16 mouse cellular contexts compared by ENCODE assay signal in genomic region chr17:24375094-24375712, GRCm38 (mm10). TPM values are rescaled to one million over a fixed set of nuclear protein-coding genes. Genes with fewer than 3 reads are reported as not detected.
DNase-seq lines count a peak whose midpoint lies in the region; ATAC-seq and TF ChIP-seq lines count a peak whose summit lies in the region.
"Had no signal": no experiment of that assay in that cellular context is flagged by ENCODE, and none has a peak within 500 bp of the region (broad histone marks: within the 10 kb centered on the region; RNA-seq: fewer than 3 reads in every experiment).

No protein-coding gene starts in this region.

- H3K9ac ChIP-seq in heart, embryonic 13.5 days: no peak overlapping the region
- no peak overlapping the region for H3K9ac ChIP-seq in lung, postnatal 0 days (replicated peaks; ENCODE audit: low read depth)
- H3K9ac ChIP-seq in stomach, postnatal 0 days (ENCODE audit: low read length): no peak overlapping the region
- H3K9ac ChIP-seq: embryonic facial prominence, embryonic 13.5 days; limb, embryonic 13.5 days; neural tube, embryonic 12.5 days had no signal

- H3K36me3 ChIP-seq in heart, embryonic 13.5 days: peaks cover 51% of the 10 kb centered on the region
- H3K36me3 ChIP-seq in lung, postnatal 0 days (ENCODE audit: insufficient read depth, low read length): peaks cover 8% of the 10 kb centered on the region; the same call in 1 of the 2 replicates
- H3K36me3 ChIP-seq in stomach, postnatal 0 days (ENCODE audit: control insufficient read depth, insufficient read depth, low read length): peaks cover 5% of the 10 kb centered on the region
- H3K36me3 ChIP-seq: embryonic facial prominence, embryonic 13.5 days; limb, embryonic 13.5 days had no signal

- H3K4me2 ChIP-seq in heart, embryonic 13.5 days: no peak overlapping the region
- no peak overlapping the region for H3K4me2 ChIP-seq in lung, postnatal 0 days (replicated peaks; ENCODE audit: low read depth, low read length)
- H3K4me2 ChIP-seq in stomach, postnatal 0 days (replicated peaks; ENCODE audit: low read depth): no peak overlapping the region
- H3K4me2 ChIP-seq: embryonic facial prominence, embryonic 13.5 days; limb, embryonic 13.5 days; neural tube, embryonic 12.5 days had no signal

- WGBS in heart, embryonic 13.5 days: 58% methylated on average over 5 of the region's 5 CpGs
- WGBS in lung, postnatal 0 days: 56% methylated on average over 4 of the region's 5 CpGs
- 86% methylated on average over 4 of the region's 5 CpGs for WGBS in stomach, postnatal 0 days

- 0 out of 2 replicates have a peak, but pooled peaks have one; percentile 11 for TF ChIP-seq EP300 in lung, postnatal 0 days (IDR thresholded peaks at IDR 0.05)
- TF ChIP-seq EP300 in stomach, postnatal 0 days (optimal IDR thresholded peaks at IDR 0.05): no peak

- no peak for TF ChIP-seq CTCF in lung, postnatal 0 days (IDR thresholded peaks at IDR 0.05)
- no peak for TF ChIP-seq CTCF in stomach, postnatal 0 days (IDR thresholded peaks at IDR 0.05; ENCODE audit: low read depth)

- no peaks in the 10 kb centered on the region for H3K27me3 ChIP-seq in heart, embryonic 13.5 days (replicated peaks)
- no peaks in the 10 kb centered on the region for H3K27me3 ChIP-seq in lung, postnatal 0 days (replicated peaks; ENCODE audit: insufficient read depth, low read length)
- no peaks in the 10 kb centered on the region for H3K27me3 ChIP-seq in stomach, postnatal 0 days (ENCODE audit: control insufficient read depth, insufficient read depth, low read length)
- H3K27me3 ChIP-seq: embryonic facial prominence, embryonic 13.5 days; limb, embryonic 13.5 days; neural tube, embryonic 12.5 days had no signal

- H3K4me1 ChIP-seq in heart, embryonic 13.5 days: peaks cover 11% of the 10 kb centered on the region
- no peaks in the 10 kb centered on the region for H3K4me1 ChIP-seq in lung, postnatal 0 days (ENCODE audit: insufficient read depth, low read depth, low read length)
- H3K4me1 ChIP-seq in stomach, postnatal 0 days (replicated peaks; ENCODE audit: control insufficient read depth, insufficient read depth): no peaks in the 10 kb centered on the region
- H3K4me1 ChIP-seq: embryonic facial prominence, embryonic 13.5 days; limb, embryonic 13.5 days; neural tube, embryonic 12.5 days had no signal

- H3K27ac ChIP-seq in heart, embryonic 13.5 days (replicated peaks): peak overlapping the region; percentile 42
- no peak overlapping the region for H3K27ac ChIP-seq in lung, postnatal 0 days (ENCODE audit: low read length)
- H3K27ac ChIP-seq in stomach, postnatal 0 days (replicated peaks): no peak overlapping the region
- H3K27ac ChIP-seq: embryonic facial prominence, embryonic 13.5 days; hindbrain, postnatal 0 days; limb, embryonic 13.5 days; neural tube, embryonic 12.5 days had no signal

- H3K9me3 ChIP-seq in heart, embryonic 13.5 days: no peaks in the 10 kb centered on the region
- no peaks in the 10 kb centered on the region for H3K9me3 ChIP-seq in lung, postnatal 0 days (ENCODE audit: low read length)
- H3K9me3 ChIP-seq in stomach, postnatal 0 days (ENCODE audit: control insufficient read depth, low read length): no peaks in the 10 kb centered on the region
- H3K9me3 ChIP-seq: embryonic facial prominence, embryonic 13.5 days; limb, embryonic 13.5 days; neural tube, embryonic 12.5 days had no signal

- ATAC-seq in heart, embryonic 13.5 days (ENCODE audit: extremely low read depth, insufficient number of reproducible peaks, low FRiP score, low TSS enrichment): no peak
- peak; percentile 65 for ATAC-seq in lung, postnatal 0 days
- 0 out of 2 replicates have a peak, but pooled peaks have one; percentile 42 for ATAC-seq in stomach, postnatal 0 days (ENCODE audit: low FRiP score, low TSS enrichment)
- ATAC-seq: CD4-positive, CD25-positive, alpha-beta regulatory T cell, adult 4 months; forebrain, embryonic 14.5 days; hindbrain, postnatal 0 days had no signal

- no peak overlapping the region for H3K4me3 ChIP-seq in heart, embryonic 13.5 days
- no peak overlapping the region for H3K4me3 ChIP-seq in lung, postnatal 0 days (ENCODE audit: low read depth, low read length)
- H3K4me3 ChIP-seq in stomach, postnatal 0 days (ENCODE audit: low read depth, low read length): no peak overlapping the region
- H3K4me3 ChIP-seq: embryonic facial prominence, embryonic 13.5 days; limb, embryonic 13.5 days; neural tube, embryonic 12.5 days had no signal

- no peak for DNase-seq in heart, adult 9 months (ENCODE audit: low spot score in 2 of 2)
- peak; percentile 54 for DNase-seq in lung, postnatal 0 days (ENCODE audit: low spot score)
- no peak for DNase-seq in lung, postnatal 25 days (ENCODE audit: low spot score)
- peak; percentile 44 for DNase-seq in kidney, postnatal 14 days
- DNase-seq in stomach, postnatal 0 days (ENCODE audit: low spot score): no peak
- DNase-seq in MN1 (ENCODE audit: low spot score): no peak
- DNase-seq: cerebellum, adult 9-10 months; midbrain, embryonic 14.5 days; spleen, adult 18-20 months had no signal

RNA-seq across cellular contexts. Expression of gene Abca3, which starts 23.5 kb away (rescaled TPM):
- polyA plus RNA-seq in heart, embryonic 13.5 days (2015; fragmentation: Nextera tagmentation; extraction: Ambion mirVana): 6.2 and 6.4 TPM in 2 replicates
- 66.4 and 71.5 TPM in 2 replicates for polyA plus RNA-seq in lung, postnatal 0 days (2015; fragmentation: Nextera tagmentation; extraction: Ambion mirVana)
- 9.2 and 10.9 TPM in 2 replicates for polyA plus RNA-seq in stomach, postnatal 0 days (2015; fragmentation: Nextera tagmentation; extraction: Ambion mirVana)

RNA-seq across cellular contexts. Expression of gene Abca17, which starts 24.3 kb away (rescaled TPM):
- 0.11 TPM in 1 of 2 replicates, not detected in the other for polyA plus RNA-seq in heart, embryonic 13.5 days (2015; fragmentation: Nextera tagmentation; extraction: Ambion mirVana)
- 1.5 and 1.7 TPM in 2 replicates for polyA plus RNA-seq in lung, postnatal 0 days (2015; fragmentation: Nextera tagmentation; extraction: Ambion mirVana)
- 0.15 TPM in 1 of 2 replicates, not detected in the other for polyA plus RNA-seq in stomach, postnatal 0 days (2015; fragmentation: Nextera tagmentation; extraction: Ambion mirVana)
- polyA plus RNA-seq: embryonic facial prominence, embryonic 13.5 days; limb, embryonic 13.5 days had no signal

RNA-seq across cellular contexts. Expression of gene Rnps1, which starts 39.2 kb away (rescaled TPM):
- 234 and 235 TPM in 2 replicates for polyA plus RNA-seq in heart, embryonic 13.5 days (2015; fragmentation: Nextera tagmentation; extraction: Ambion mirVana)
- polyA plus RNA-seq in lung, postnatal 0 days (2015; fragmentation: Nextera tagmentation; extraction: Ambion mirVana): 99.6 and 109 TPM in 2 replicates
- 106 and 113 TPM in 2 replicates for polyA plus RNA-seq in stomach, postnatal 0 days (2015; fragmentation: Nextera tagmentation; extraction: Ambion mirVana)

RNA-seq across cellular contexts. Expression of gene Eci1, which starts 51.2 kb away (rescaled TPM):
- 234 and 266 TPM in 2 replicates for polyA plus RNA-seq in heart, embryonic 13.5 days (2015; fragmentation: Nextera tagmentation; extraction: Ambion mirVana)
- polyA plus RNA-seq in lung, postnatal 0 days (2015; fragmentation: Nextera tagmentation; extraction: Ambion mirVana): 81.7 and 92.6 TPM in 2 replicates
- polyA plus RNA-seq in stomach, postnatal 0 days (2015; fragmentation: Nextera tagmentation; extraction: Ambion mirVana): 250 and 263 TPM in 2 replicates

Comparison
In these comparisons a context has a peak if more than half of its experiments do, and no peak if none do; other contexts are left out.
1. DNase-seq: peak in lung, postnatal 0 days (single experiment) and kidney, postnatal 14 days (single experiment); none in heart, adult 9 months (0 of 2), lung, postnatal 25 days (single experiment), stomach, postnatal 0 days (single experiment) and MN1 (single experiment).